Mouse (Mus musculus) hindbrain, embryonic 15.5 days (tissue): ENCODE results near the gene Hist1h4m. TPM values are rescaled to one million over a fixed set of nuclear protein-coding genes. Genes with fewer than 3 reads are reported as not detected.
"Not testable (repeated sequence)": the region's sequence is repeated elsewhere in the genome, so short reads cannot be mapped to it uniquely, and the experiment has no call there.

ENCODE experiments used
- ATAC-seq: fragments of 200-750 bp; cut with Nextera tagmentation; 2 replicates; pipeline ENCODE4 v1.8.0; 2017; ENCODE audit warnings: low read depth, moderate number of reproducible peaks, moderate TSS enrichment; ENCODE audit not compliant: low FRiP score
- H3K27ac ChIP-seq: fragments of 300-500 bp; sonication (generic); replicated peaks from 2 replicates; pipeline ENCODE4 v1.5.1; 2015; ENCODE audit warnings: mild to moderate bottlenecking, inconsistent platforms
- H3K27me3 ChIP-seq: fragments of 300-500 bp; sonication (generic); 2 replicates; pipeline ENCODE4 v1.6.1; 2015; ENCODE audit warnings: control low read depth, inconsistent platforms
- H3K36me3 ChIP-seq: fragments of 300-500 bp; sonication (generic); 2 replicates; pipeline ENCODE4 v1.6.1; 2015; ENCODE audit warnings: control low read depth, inconsistent platforms
- H3K4me1 ChIP-seq: fragments of 300-500 bp; sonication (generic); replicated peaks from 2 replicates; pipeline ENCODE4 v1.6.1; 2015; ENCODE audit warnings: control low read depth, inconsistent platforms
- H3K4me2 ChIP-seq: fragments of 300-500 bp; sonication (generic); 2 replicates; pipeline ENCODE4 v1.6.1; 2015; ENCODE audit warnings: moderate library complexity, mild to moderate bottlenecking, inconsistent platforms
- H3K4me3 ChIP-seq: fragments of 300-500 bp; sonication (generic); 2 replicates; pipeline ENCODE4 v1.5.1; 2015; ENCODE audit warnings: mild to moderate bottlenecking, inconsistent platforms
- H3K9ac ChIP-seq: fragments of 300-500 bp; sonication (generic); 2 replicates; pipeline ENCODE4 v1.6.1; 2015; ENCODE audit warnings: inconsistent platforms
- H3K9me3 ChIP-seq: fragments of 300-500 bp; sonication (generic); 2 replicates; pipeline ENCODE4 v1.6.1; 2016; ENCODE audit warnings: control low read depth, inconsistent platforms
- WGBS: fragments of 180-500 bp; shearing (Covaris S2); methylation state at CpG from one replicate; pipeline ENCODE4 v1.1.7; 2015; 5-methylcytosine and 5-hydroxymethylcytosine counted together
- polyA plus RNA-seq: library from polyadenylated mRNA; unstranded; fragments of >200 nt; fragmentation: Nextera tagmentation; extraction: Ambion mirVana; gene quantifications from 2 replicates; pipeline ENCODE4 v1.2.1, GENCODE M21; 2015

Gene Hist1h4m
- polyA plus RNA-seq, result not detected in 2 replicates

GRCm38 (mm10) chr13:21811539-21811938 is at the start of gene Hist1h4m:
TSS of gene Hist1h4m (plus strand) at chr13:21811746.
- H3K9me3 ChIP-seq, H3K4me1 ChIP-seq, H3K9ac ChIP-seq, H3K27ac ChIP-seq, H3K27me3 ChIP-seq, H3K36me3 ChIP-seq: not testable (repeated sequence)
- no CpG with 5 or more reads among the region's 24 CpGs for WGBS
- peak; percentile 77 for ATAC-seq
- Histone ChIP-seq H3K4me3 (peak within 1 kb of the TSS; percentile 21; the same call in 1 of the 2 replicates), H3K4me2 (peak within 1 kb of the TSS; percentile 47)

GRCm38 (mm10) chr13:21778814-21779766 is 32.5 kb upstream of the Hist1h4m start:
- ATAC-seq, result peak; percentile 96
- H3K27ac ChIP-seq, result peak overlapping the region; percentile 69
- WGBS, result 5% methylated on average over 33 of the region's 33 CpGs
- H3K4me3 ChIP-seq, result peak overlapping the region; percentile 47
- peaks cover 36% of the 10 kb centered on the region for H3K4me1 ChIP-seq
- H3K36me3 ChIP-seq, result no peaks in the 10 kb centered on the region
- H3K4me2 ChIP-seq, result peak overlapping the region; percentile 86
- H3K27me3 ChIP-seq, result peaks cover 6% of the 10 kb centered on the region; the same call in 1 of the 2 replicates
- H3K9me3 ChIP-seq, result no peaks in the 10 kb centered on the region
- H3K9ac ChIP-seq, result peak overlapping the region; percentile 55

GRCm38 (mm10) chr13:21779767-21780731 is 31.5 kb upstream of the Hist1h4m start, which contains the start of gene Hist1h1b:
TSS of gene Hist1h1b (minus strand) at chr13:21780625.
- Histone ChIP-seq H3K27ac (peak within 1 kb of the TSS; percentile 69), H3K9me3 (no peaks in the 10 kb centered on the region), H3K27me3 (peaks cover 6% of the 10 kb centered on the region; the same call in 1 of the 2 replicates), H3K9ac (peak within 1 kb of the TSS; percentile 55), H3K4me3 (peak within 1 kb of the TSS; percentile 47), H3K4me1 (peaks cover 36% of the 10 kb centered on the region), H3K4me2 (peak within 1 kb of the TSS; percentile 86), H3K36me3 (no peaks in the 10 kb centered on the region)
- WGBS, result under 1% methylated on average over 44 of the region's 44 CpGs
- ATAC-seq, result 0 out of 2 replicates have a peak, but pooled peaks have one; percentile 1

- H3K27ac ChIP-seq, result no peak overlapping the region
These were observed 30.5 kb upstream of the Hist1h4m start for GRCm38 (mm10) chr13:21781021-21781555.

GRCm38 (mm10) chr13:21781639-21782038 is 29.9 kb upstream of the Hist1h4m start:
- 91% methylated on average over 1 of the region's 1 CpGs for WGBS

More at GRCm38 (mm10) chr13:21781021-21781555, 30.5 kb upstream of the Hist1h4m start:
- Histone ChIP-seq H3K4me2 (peak overlapping the region; percentile 86), H3K9me3 (no peaks in the 10 kb centered on the region), H3K4me3 (peak overlapping the region; percentile 47; the same call in 1 of the 2 replicates), H3K4me1 (peaks cover 42% of the 10 kb centered on the region), H3K27me3 (peaks cover 6% of the 10 kb centered on the region; the same call in 1 of the 2 replicates), H3K9ac (no peak overlapping the region), H3K36me3 (no peaks in the 10 kb centered on the region)
- 51% methylated on average over 6 of the region's 6 CpGs for WGBS
- ATAC-seq, result no peak

GRCm38 (mm10) chr13:21782361-21783254 is 28.9 kb upstream of the Hist1h4m start:
- Histone ChIP-seq H3K4me1 (peaks cover 45% of the 10 kb centered on the region), H3K4me3 (peak overlapping the region; percentile 41), H3K27ac (peak overlapping the region; percentile 72), H3K4me2 (peak overlapping the region; percentile 85), H3K9ac (peak overlapping the region; percentile 48)
- H3K9me3 ChIP-seq, H3K27me3 ChIP-seq, H3K36me3 ChIP-seq, ATAC-seq: not testable (repeated sequence)
- under 1% methylated on average over 14 of the region's 35 CpGs for whole genome bisulfite sequencing

More at GRCm38 (mm10) chr13:21781639-21782038, 29.9 kb upstream of the Hist1h4m start:
- H3K4me3 ChIP-seq, result no peak overlapping the region
- no peak overlapping the region for H3K4me2 ChIP-seq
- no peak overlapping the region for H3K9ac ChIP-seq
- H3K36me3 ChIP-seq, result no peaks in the 10 kb centered on the region
- no peak overlapping the region for H3K27ac ChIP-seq
- peaks cover 6% of the 10 kb centered on the region; the same call in 1 of the 2 replicates for H3K27me3 ChIP-seq
- no peak for ATAC-seq
- peaks cover 45% of the 10 kb centered on the region for H3K4me1 ChIP-seq
- no peaks in the 10 kb centered on the region for H3K9me3 ChIP-seq

- ATAC-seq, result peak; percentile 82
- Histone ChIP-seq H3K4me3 (peak within 1 kb of the TSS; percentile 41), H3K36me3 (no peaks in the 10 kb centered on the region), H3K9ac (peak within 1 kb of the TSS; percentile 48), H3K4me1 (peaks cover 49% of the 10 kb centered on the region), H3K9me3 (no peaks in the 10 kb centered on the region), H3K27me3 (peaks cover 6% of the 10 kb centered on the region; the same call in 1 of the 2 replicates), H3K4me2 (peak within 1 kb of the TSS; percentile 85), H3K27ac (peak within 1 kb of the TSS; percentile 72)
- 0% methylated on average over 17 of the region's 20 CpGs for WGBS
These were observed 28.3 kb upstream of the Hist1h4m start, which contains the start of gene Hist1h3i for GRCm38 (mm10) chr13:21783255-21783617. TSS of gene Hist1h3i (minus strand) at chr13:21783370.

- peak overlapping the region; percentile 65 for H3K27ac ChIP-seq
- H3K4me3 ChIP-seq, result peak overlapping the region; percentile 41
- ATAC-seq, result no peak
- H3K9ac ChIP-seq, result no peak overlapping the region
- peak overlapping the region; percentile 85 for H3K4me2 ChIP-seq
- peaks cover 6% of the 10 kb centered on the region; the same call in 1 of the 2 replicates for H3K27me3 ChIP-seq
- WGBS, result 1% methylated on average over 9 of the region's 9 CpGs
- H3K4me1 ChIP-seq, result peaks cover 47% of the 10 kb centered on the region
- H3K9me3 ChIP-seq, result no peaks in the 10 kb centered on the region
- H3K36me3 ChIP-seq, result no peaks in the 10 kb centered on the region
These were observed 27.8 kb upstream of the Hist1h4m start for GRCm38 (mm10) chr13:21783734-21784161.

- ATAC-seq, result no peak
- Histone ChIP-seq H3K9me3 (no peaks in the 10 kb centered on the region), H3K27me3 (peaks cover 6% of the 10 kb centered on the region; the same call in 1 of the 2 replicates), H3K9ac (no peak overlapping the region), H3K4me2 (peak overlapping the region; percentile 85; the same call in 1 of the 2 replicates), H3K4me1 (peaks cover 44% of the 10 kb centered on the region), H3K4me3 (no peak overlapping the region), H3K36me3 (no peaks in the 10 kb centered on the region), H3K27ac (peak overlapping the region; percentile 65; the same call in 1 of the 2 replicates)
- WGBS, result 19% methylated on average over 6 of the region's 6 CpGs
These were observed 27.2 kb upstream of the Hist1h4m start for GRCm38 (mm10) chr13:21784311-21784710.

GRCm38 (mm10) chr13:21786189-21786898 is 25.2 kb upstream of the Hist1h4m start:
- H3K9ac ChIP-seq, result peak overlapping the region; percentile 37; the same call in 1 of the 2 replicates
- 5% methylated on average over 8 of the region's 8 CpGs for WGBS
- H3K27me3 ChIP-seq, result no peaks in the 10 kb centered on the region
- peak overlapping the region; percentile 34 for H3K4me3 ChIP-seq
- peak overlapping the region; percentile 78 for H3K27ac ChIP-seq
- H3K9me3 ChIP-seq, result no peaks in the 10 kb centered on the region
- no peaks in the 10 kb centered on the region for H3K36me3 ChIP-seq
- peak overlapping the region; percentile 69 for H3K4me2 ChIP-seq
- no peak for ATAC-seq
- H3K4me1 ChIP-seq, result peaks cover 32% of the 10 kb centered on the region
